Comparison of ENCODE assay signal across 28 mouse cellular contexts in genomic region chr4:140723192-140723591, GRCm38 (mm10). TPM values are rescaled to one million over a fixed set of nuclear protein-coding genes. Genes with fewer than 3 reads are reported as not detected.
A peak's percentile ranks its signal among the peaks of the same experiment; 100 is the strongest.
DNase-seq lines count a peak whose midpoint lies in the region; ATAC-seq and TF ChIP-seq lines count a peak whose summit lies in the region.
"Had no signal": no experiment of that assay in that cellular context is flagged by ENCODE, and none has a peak within 500 bp of the region (broad histone marks: within the 10 kb centered on the region; RNA-seq: fewer than 3 reads in every experiment).

No protein-coding gene starts in this region.

- peaks cover 12% of the 10 kb centered on the region for H3K4me1 ChIP-seq in forebrain, embryonic 12.5 days
- H3K4me1 ChIP-seq in forebrain, postnatal 0 days (ENCODE audit: insufficient read depth): no peaks in the 10 kb centered on the region
- no peaks in the 10 kb centered on the region for H3K4me1 ChIP-seq in hindbrain, postnatal 0 days (ENCODE audit: insufficient read depth, low read length)
- no peaks in the 10 kb centered on the region for H3K4me1 ChIP-seq in hindbrain, embryonic 16.5 days (ENCODE audit: control insufficient read depth, insufficient read depth, low read depth, low read length)
- peaks cover 20% of the 10 kb centered on the region for H3K4me1 ChIP-seq in midbrain, embryonic 13.5 days (replicated peaks)
- peaks cover 8% of the 10 kb centered on the region; the same call in 1 of the 2 replicates for H3K4me1 ChIP-seq in midbrain, embryonic 15.5 days
- H3K4me1 ChIP-seq: embryonic facial prominence, embryonic 13.5 days; hindbrain, embryonic 12.5 days had no signal

- peaks cover 67% of the 10 kb centered on the region for H3K36me3 ChIP-seq in forebrain, embryonic 12.5 days (replicated peaks)
- H3K36me3 ChIP-seq in forebrain, postnatal 0 days (ENCODE audit: insufficient read depth): peaks cover 47% of the 10 kb centered on the region
- peaks cover 32% of the 10 kb centered on the region for H3K36me3 ChIP-seq in hindbrain, postnatal 0 days (ENCODE audit: insufficient read depth, low read length)
- peaks cover 23% of the 10 kb centered on the region for H3K36me3 ChIP-seq in hindbrain, embryonic 16.5 days (ENCODE audit: control insufficient read depth, insufficient read depth, low read length)
- peaks cover 56% of the 10 kb centered on the region for H3K36me3 ChIP-seq in midbrain, embryonic 13.5 days
- H3K36me3 ChIP-seq in midbrain, embryonic 15.5 days (replicated peaks): peaks cover 35% of the 10 kb centered on the region

- 0 out of 2 replicates have a peak overlapping the region, but pooled peaks have one; percentile 56 for H3K27ac ChIP-seq in forebrain, embryonic 12.5 days
- no peak overlapping the region for H3K27ac ChIP-seq in forebrain, postnatal 0 days (ENCODE audit: low read depth, low read length)
- H3K27ac ChIP-seq in hindbrain, postnatal 0 days: 0 out of 2 replicates have a peak overlapping the region, but pooled peaks have one; percentile 0
- no peak overlapping the region for H3K27ac ChIP-seq in hindbrain, embryonic 16.5 days (ENCODE audit: low read depth, low read length)
- no peak overlapping the region; the same call in 1 of the 2 replicates for H3K27ac ChIP-seq in midbrain, embryonic 13.5 days
- H3K27ac ChIP-seq in midbrain, embryonic 15.5 days: no peak overlapping the region
- H3K27ac ChIP-seq: embryonic facial prominence, embryonic 13.5 days; heart, embryonic 10.5 days; heart, embryonic 15.5 days; hindbrain, embryonic 12.5 days; liver, embryonic 14.5 days; stomach, embryonic 15.5 days had no signal

- WGBS in forebrain, embryonic 12.5 days: 85% methylated on average over 9 of the region's 9 CpGs
- WGBS in forebrain, postnatal 0 days: 77% methylated on average over 9 of the region's 9 CpGs
- 77% methylated on average over 9 of the region's 9 CpGs for WGBS in hindbrain, postnatal 0 days
- WGBS in hindbrain, embryonic 16.5 days: 84% methylated on average over 9 of the region's 9 CpGs
- WGBS in midbrain, embryonic 13.5 days: 86% methylated on average over 9 of the region's 9 CpGs
- 82% methylated on average over 9 of the region's 9 CpGs for WGBS in midbrain, embryonic 15.5 days

- TF ChIP-seq CTCF in forebrain, postnatal 0 days (IDR thresholded peaks at IDR 0.05; ENCODE audit: low read depth): no peak
- no peak for TF ChIP-seq CTCF in hindbrain, postnatal 0 days (IDR thresholded peaks at IDR 0.05; ENCODE audit: low read depth)

- H3K9ac ChIP-seq in forebrain, embryonic 12.5 days: no peak overlapping the region
- no peak overlapping the region for H3K9ac ChIP-seq in forebrain, postnatal 0 days
- H3K9ac ChIP-seq in hindbrain, postnatal 0 days (replicated peaks; ENCODE audit: low read length): no peak overlapping the region
- no peak overlapping the region for H3K9ac ChIP-seq in hindbrain, embryonic 16.5 days (ENCODE audit: low read depth, low read length)
- no peak overlapping the region for H3K9ac ChIP-seq in midbrain, embryonic 13.5 days (replicated peaks)
- no peak overlapping the region for H3K9ac ChIP-seq in midbrain, embryonic 15.5 days
- H3K9ac ChIP-seq: embryonic facial prominence, embryonic 13.5 days; heart, embryonic 15.5 days; hindbrain, embryonic 12.5 days; liver, embryonic 14.5 days; lung, embryonic 14.5 days; stomach, embryonic 15.5 days had no signal

- no peak overlapping the region for H3K4me2 ChIP-seq in forebrain, embryonic 12.5 days
- H3K4me2 ChIP-seq in forebrain, postnatal 0 days (ENCODE audit: low read depth): no peak overlapping the region
- no peak overlapping the region for H3K4me2 ChIP-seq in hindbrain, postnatal 0 days (ENCODE audit: low read depth, low read length)
- no peak overlapping the region for H3K4me2 ChIP-seq in hindbrain, embryonic 16.5 days (ENCODE audit: low read length)
- H3K4me2 ChIP-seq in midbrain, embryonic 13.5 days (replicated peaks): no peak overlapping the region
- no peak overlapping the region for H3K4me2 ChIP-seq in midbrain, embryonic 15.5 days
- H3K4me2 ChIP-seq: embryonic facial prominence, embryonic 13.5 days; heart, embryonic 15.5 days; hindbrain, embryonic 12.5 days; lung, embryonic 14.5 days; stomach, embryonic 15.5 days had no signal

- ATAC-seq in forebrain, embryonic 12.5 days (ENCODE audit: low FRiP score): 0 out of 2 replicates have a peak, but pooled peaks have one; percentile 12
- no peak for ATAC-seq in forebrain, postnatal 0 days
- ATAC-seq in hindbrain, postnatal 0 days: no peak
- no peak; the same call in 1 of the 2 replicates for ATAC-seq in hindbrain, embryonic 16.5 days
- 0 out of 2 replicates have a peak, but pooled peaks have one; percentile 2 for ATAC-seq in midbrain, embryonic 13.5 days
- no peak; the same call in 1 of the 2 replicates for ATAC-seq in midbrain, embryonic 15.5 days (replicated peaks)
- ATAC-seq: intestine, postnatal 0 days had no signal

- H3K9me3 ChIP-seq in forebrain, embryonic 12.5 days: no peaks in the 10 kb centered on the region
- H3K9me3 ChIP-seq in forebrain, postnatal 0 days (ENCODE audit: low read length): no peaks in the 10 kb centered on the region
- H3K9me3 ChIP-seq in hindbrain, postnatal 0 days (ENCODE audit: low read length): no peaks in the 10 kb centered on the region
- H3K9me3 ChIP-seq in hindbrain, embryonic 16.5 days (ENCODE audit: control insufficient read depth, low read length): no peaks in the 10 kb centered on the region
- no peaks in the 10 kb centered on the region for H3K9me3 ChIP-seq in midbrain, embryonic 13.5 days
- no peaks in the 10 kb centered on the region for H3K9me3 ChIP-seq in midbrain, embryonic 15.5 days
- H3K9me3 ChIP-seq: embryonic facial prominence, embryonic 13.5 days; heart, embryonic 10.5 days; heart, embryonic 15.5 days; hindbrain, embryonic 12.5 days; stomach, embryonic 15.5 days had no signal

- no peak for DNase-seq in forebrain, postnatal 0 days
- DNase-seq in hindbrain, postnatal 0 days (ENCODE audit: low spot score): no peak
- no peak for DNase-seq in urinary bladder, adult 18-20 months (ENCODE audit: low spot score in 2 of 2)
- DNase-seq: cerebellum, adult 11 months; cerebellum, postnatal 36 days; gastrocnemius, postnatal 14 days; layer of hippocampus, postnatal 36 days; right cerebral cortex, postnatal 25 days had no signal

- H3K27me3 ChIP-seq in forebrain, embryonic 12.5 days: no peaks in the 10 kb centered on the region
- no peaks in the 10 kb centered on the region for H3K27me3 ChIP-seq in forebrain, postnatal 0 days (ENCODE audit: insufficient read depth, low read length)
- no peaks in the 10 kb centered on the region for H3K27me3 ChIP-seq in hindbrain, postnatal 0 days (ENCODE audit: insufficient read depth, low read length)
- H3K27me3 ChIP-seq in hindbrain, embryonic 16.5 days (replicated peaks; ENCODE audit: control insufficient read depth, insufficient read depth, low read length): no peaks in the 10 kb centered on the region
- H3K27me3 ChIP-seq in midbrain, embryonic 13.5 days: no peaks in the 10 kb centered on the region
- H3K27me3 ChIP-seq in midbrain, embryonic 15.5 days (replicated peaks): no peaks in the 10 kb centered on the region
- H3K27me3 ChIP-seq: embryonic facial prominence, embryonic 13.5 days; heart, embryonic 15.5 days; hindbrain, embryonic 12.5 days; stomach, embryonic 15.5 days had no signal

- H3K4me3 ChIP-seq in forebrain, embryonic 12.5 days (replicated peaks): no peak overlapping the region
- H3K4me3 ChIP-seq in forebrain, postnatal 0 days (ENCODE audit: low read depth, low read length): no peak overlapping the region
- no peak overlapping the region for H3K4me3 ChIP-seq in hindbrain, postnatal 0 days (ENCODE audit: low read length)
- H3K4me3 ChIP-seq in hindbrain, embryonic 16.5 days (ENCODE audit: low read length): no peak overlapping the region
- no peak overlapping the region for H3K4me3 ChIP-seq in midbrain, embryonic 13.5 days (replicated peaks)
- H3K4me3 ChIP-seq in midbrain, embryonic 15.5 days: no peak overlapping the region
- H3K4me3 ChIP-seq: embryonic facial prominence, embryonic 13.5 days; erythroblast, embryonic 14.5 days; heart, embryonic 10.5 days; heart, embryonic 15.5 days; hindbrain, embryonic 12.5 days; stomach, embryonic 15.5 days had no signal

RNA-seq across cellular contexts. Expression of gene Padi6, which starts 19.3 kb away (rescaled TPM):
- polyA plus RNA-seq in forebrain, embryonic 12.5 days (2016; fragmentation: Nextera tagmentation; extraction: Ambion mirVana): not detected in 2 replicates
- total RNA-seq in forebrain, postnatal 0 days (2014; rRNA removed): 0.08 TPM in 1 of 2 replicates, not detected in the other
- polyA plus RNA-seq in forebrain, postnatal 0 days (2015; fragmentation: Nextera tagmentation; extraction: Ambion mirVana): 0.11 and 0.18 TPM in 2 replicates
- total RNA-seq in hindbrain, postnatal 0 days (2014; rRNA removed): 0.18 and 0.58 TPM in 2 replicates
- 0.11 and 0.16 TPM in 2 replicates for polyA plus RNA-seq in hindbrain, postnatal 0 days (2015; fragmentation: Nextera tagmentation; extraction: Ambion mirVana)
- 0.06 TPM in 1 of 2 replicates, not detected in the other for polyA plus RNA-seq in hindbrain, embryonic 16.5 days (2015; fragmentation: Nextera tagmentation; extraction: Ambion mirVana)
- polyA plus RNA-seq in midbrain, embryonic 13.5 days (2015; fragmentation: Nextera tagmentation; extraction: Ambion mirVana): 0.08 TPM in 1 of 2 replicates, not detected in the other
- polyA plus RNA-seq in midbrain, embryonic 15.5 days (2015; fragmentation: Nextera tagmentation; extraction: Ambion mirVana): 0.12 TPM in 1 of 2 replicates, not detected in the other
- total RNA-seq: adrenal gland, postnatal 14 days; gastrocnemius, postnatal 14 days; granulocyte monocyte progenitor cell, adult 5-6 weeks; heart, postnatal 36 days; layer of hippocampus, postnatal 36 days; megakaryocyte progenitor cell, adult 5-6 weeks had no signal
- polyA plus RNA-seq: embryonic facial prominence, embryonic 13.5 days; erythroblast, embryonic 14.5 days; heart, embryonic 10.5 days; heart, embryonic 15.5 days; intestine, postnatal 0 days; large intestine, adult 2 months; limb, embryonic 14.5 days; liver, embryonic 14.5 days; lung, embryonic 14.5 days had no signal

RNA-seq across cellular contexts. Expression of gene Rcc2, which starts 22.9 kb away (rescaled TPM):
- 45.9 and 81.3 TPM in 2 replicates for polyA plus RNA-seq in forebrain, embryonic 12.5 days (2016; fragmentation: Nextera tagmentation; extraction: Ambion mirVana)
- 55.2 and 62.3 TPM in 2 replicates for total RNA-seq in forebrain, postnatal 0 days (2014; rRNA removed)
- 20.3 and 20.8 TPM in 2 replicates for polyA plus RNA-seq in forebrain, postnatal 0 days (2015; fragmentation: Nextera tagmentation; extraction: Ambion mirVana)
- 58.3 and 60.3 TPM in 2 replicates for total RNA-seq in hindbrain, postnatal 0 days (2014; rRNA removed)
- 15.8 and 16.2 TPM in 2 replicates for polyA plus RNA-seq in hindbrain, postnatal 0 days (2015; fragmentation: Nextera tagmentation; extraction: Ambion mirVana)
- 7.7 and 9.5 TPM in 2 replicates for polyA plus RNA-seq in hindbrain, embryonic 16.5 days (2015; fragmentation: Nextera tagmentation; extraction: Ambion mirVana)
- 23.6 and 26.3 TPM in 2 replicates for polyA plus RNA-seq in midbrain, embryonic 13.5 days (2015; fragmentation: Nextera tagmentation; extraction: Ambion mirVana)
- polyA plus RNA-seq in midbrain, embryonic 15.5 days (2015; fragmentation: Nextera tagmentation; extraction: Ambion mirVana): 28.1 and 34.9 TPM in 2 replicates

RNA-seq across cellular contexts. Expression of gene Padi4, which starts 50.8 kb away (rescaled TPM):
- 0.90 and 1.8 TPM in 2 replicates for polyA plus RNA-seq in forebrain, embryonic 12.5 days (2016; fragmentation: Nextera tagmentation; extraction: Ambion mirVana)
- total RNA-seq in forebrain, postnatal 0 days (2014; rRNA removed): not detected in 2 replicates
- 0.06 TPM in 2 replicates for polyA plus RNA-seq in forebrain, postnatal 0 days (2015; fragmentation: Nextera tagmentation; extraction: Ambion mirVana)
- total RNA-seq in hindbrain, postnatal 0 days (2014; rRNA removed): not detected in 2 replicates
- not detected in 2 replicates for polyA plus RNA-seq in hindbrain, postnatal 0 days (2015; fragmentation: Nextera tagmentation; extraction: Ambion mirVana)
- polyA plus RNA-seq in hindbrain, embryonic 16.5 days (2015; fragmentation: Nextera tagmentation; extraction: Ambion mirVana): 0.14 TPM in 1 of 2 replicates, not detected in the other
- polyA plus RNA-seq in midbrain, embryonic 13.5 days (2015; fragmentation: Nextera tagmentation; extraction: Ambion mirVana): 0.19 TPM in 2 replicates
- 0.11 and 0.19 TPM in 2 replicates for polyA plus RNA-seq in midbrain, embryonic 15.5 days (2015; fragmentation: Nextera tagmentation; extraction: Ambion mirVana)
- total RNA-seq: layer of hippocampus, postnatal 36 days; left cerebral cortex, postnatal 4 days had no signal
- polyA plus RNA-seq: embryonic facial prominence, embryonic 13.5 days; erythroblast, embryonic 14.5 days had no signal

RNA-seq across cellular contexts. Expression of gene Arhgef10l, which starts 57.4 kb away (rescaled TPM):
- 26.1 and 31.1 TPM in 2 replicates for polyA plus RNA-seq in forebrain, embryonic 12.5 days (2016; fragmentation: Nextera tagmentation; extraction: Ambion mirVana)
- total RNA-seq in forebrain, postnatal 0 days (2014; rRNA removed): 52.5 and 59.0 TPM in 2 replicates
- polyA plus RNA-seq in forebrain, postnatal 0 days (2015; fragmentation: Nextera tagmentation; extraction: Ambion mirVana): 13.8 and 16.5 TPM in 2 replicates
- total RNA-seq in hindbrain, postnatal 0 days (2014; rRNA removed): 79.2 and 79.4 TPM in 2 replicates
- polyA plus RNA-seq in hindbrain, postnatal 0 days (2015; fragmentation: Nextera tagmentation; extraction: Ambion mirVana): 22.5 and 22.6 TPM in 2 replicates
- 20.7 and 24.5 TPM in 2 replicates for polyA plus RNA-seq in hindbrain, embryonic 16.5 days (2015; fragmentation: Nextera tagmentation; extraction: Ambion mirVana)
- polyA plus RNA-seq in midbrain, embryonic 13.5 days (2015; fragmentation: Nextera tagmentation; extraction: Ambion mirVana): 27.7 and 28.3 TPM in 2 replicates
- 30.7 and 31.5 TPM in 2 replicates for polyA plus RNA-seq in midbrain, embryonic 15.5 days (2015; fragmentation: Nextera tagmentation; extraction: Ambion mirVana)

Comparison
In these comparisons a context has a peak if more than half of its experiments do, and no peak if none do; other contexts are left out.
1. ATAC-seq: peak in forebrain, embryonic 12.5 days (single experiment) and midbrain, embryonic 13.5 days (single experiment); none in forebrain, postnatal 0 days (single experiment), hindbrain, postnatal 0 days (single experiment), hindbrain, embryonic 16.5 days (single experiment) and midbrain, embryonic 15.5 days (single experiment).
2. H3K27ac ChIP-seq: peak in forebrain, embryonic 12.5 days (single experiment) and hindbrain, postnatal 0 days (single experiment); none in forebrain, postnatal 0 days (single experiment), hindbrain, embryonic 16.5 days (single experiment), midbrain, embryonic 13.5 days (single experiment) and midbrain, embryonic 15.5 days (single experiment).